Mouse (Mus musculus) induced T-regulatory cell, adult 2 months (primary cell): ENCODE data around the gene Lman2.

Experiments used
- DNase-seq: peaks from one replicate; pipeline ENCODE4 v3.0.0-alpha.2; 2012; ENCODE audit warnings: low read depth

Gene Lman2

GRCm38 (mm10) chr13:55371007-55371681 lies 8.6 kb upstream of the Lman2 start:
- no peak for DNase-seq

GRCm38 (mm10) chr13:55370234-55370633 lies 7.7 kb upstream of the Lman2 start:
- no peak for DNase-seq

GRCm38 (mm10) chr13:55369531-55370114 lies 7.0 kb upstream of the Lman2 start, which contains the start of gene Rgs14:
TSS of gene Rgs14 (plus strand) at chr13:55369732.
- DNase-seq: peak; percentile 87

GRCm38 (mm10) chr13:55368401-55368800 lies 5.8 kb upstream of the Lman2 start:
- peak; percentile 17 for DNase-seq

DNA sequence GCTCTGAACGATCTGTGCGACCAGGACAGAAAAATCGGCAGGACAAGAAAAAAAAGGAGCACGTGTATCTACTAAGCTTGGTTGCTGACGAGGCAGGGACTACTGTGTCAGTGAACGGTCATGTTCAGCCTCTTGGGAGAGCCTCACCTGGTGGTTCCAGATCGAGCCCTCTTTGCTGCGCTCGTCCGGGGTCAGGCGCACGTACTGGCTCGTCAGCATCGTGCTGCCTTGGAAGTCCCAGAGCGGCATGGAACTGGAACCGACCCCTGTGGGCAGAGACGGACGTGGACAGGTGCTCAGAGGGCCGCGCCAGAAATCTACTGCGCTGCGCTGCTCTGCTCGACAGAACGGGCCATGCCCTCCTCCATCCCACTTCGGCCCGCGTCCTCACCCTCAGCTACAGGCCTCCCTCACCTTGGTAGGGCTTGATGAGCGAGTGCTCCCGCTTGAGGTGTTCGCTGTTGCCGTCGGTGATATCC lies 570 bp downstream of the Lman2 start:
- no peak for DNase-seq

GRCm38 (mm10) chr13:55361145-55361544 lies 1.4 kb downstream of the Lman2 start:
- DNase-seq: no peak

GRCm38 (mm10) chr13:55346745-55347144 lies 15.8 kb downstream of the Lman2 start:
- DNase-seq: no peak

- DNase-seq: no peak
Observed at GRCm38 (mm10) chr13:55344286-55344685, 18.3 kb downstream of the Lman2 start.

- no peak for DNase-seq
Observed at GRCm38 (mm10) chr13:55342469-55342868, 20.1 kb downstream of the Lman2 start.

DNA sequence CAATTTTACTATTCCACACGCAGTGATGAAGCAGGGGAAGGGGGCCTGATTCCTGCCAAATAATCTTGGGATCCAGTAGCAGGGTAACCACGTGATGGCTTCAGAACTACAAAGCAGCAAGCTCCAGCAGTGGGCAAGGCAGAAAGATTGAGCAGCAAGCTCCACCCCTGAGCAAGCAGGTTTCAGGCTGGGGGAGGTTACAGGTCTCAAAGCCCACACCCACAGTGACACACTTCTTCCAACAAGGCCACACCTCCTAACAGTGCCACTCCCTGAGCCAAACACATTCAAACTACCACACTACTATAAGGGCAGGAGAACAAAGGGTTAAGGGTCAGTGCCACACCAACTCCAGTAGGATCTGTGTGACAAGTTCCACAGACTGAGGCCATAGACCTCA lies 23.3 kb downstream of the Lman2 start:
- peak; percentile 85 for DNase-seq

GRCm38 (mm10) chr13:55338131-55339054 lies 24.2 kb downstream of the Lman2 start:
- DNase-seq: no peak

- DNase-seq: no peak
Observed at GRCm38 (mm10) chr13:55337341-55337975, 25.1 kb downstream of the Lman2 start.

GRCm38 (mm10) chr13:55335701-55336100 lies 26.9 kb downstream of the Lman2 start:
- no peak for DNase-seq

DNA sequence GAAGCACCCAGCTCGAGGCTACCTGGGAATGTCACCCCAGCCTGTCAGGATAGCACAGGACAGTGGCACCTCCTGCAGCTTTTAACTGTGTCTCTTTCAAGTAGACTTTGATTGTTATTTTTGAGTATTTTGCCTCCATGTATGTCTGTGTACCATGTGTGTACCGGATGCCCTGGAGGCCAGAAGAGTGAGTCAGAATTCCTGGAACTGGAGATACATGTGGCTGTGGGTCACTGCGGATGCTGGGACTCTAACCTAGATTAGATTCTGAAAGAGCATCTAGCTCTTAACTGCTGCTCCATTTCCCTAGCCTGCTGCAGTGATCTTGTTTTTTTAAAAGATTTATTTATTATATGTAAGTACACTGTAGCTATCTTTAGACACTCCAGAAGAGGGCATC lies 30.3 kb downstream of the Lman2 start:
- DNase-seq: no peak

- DNase-seq: no peak
Observed at GRCm38 (mm10) chr13:55330567-55331400, 31.8 kb downstream of the Lman2 start.

- DNase-seq: peak; percentile 95
Observed at GRCm38 (mm10) chr13:55329683-55330566, 32.7 kb downstream of the Lman2 start, which contains the start of gene Mxd3. TSS of gene Mxd3 (minus strand) at chr13:55329823.

DNA sequence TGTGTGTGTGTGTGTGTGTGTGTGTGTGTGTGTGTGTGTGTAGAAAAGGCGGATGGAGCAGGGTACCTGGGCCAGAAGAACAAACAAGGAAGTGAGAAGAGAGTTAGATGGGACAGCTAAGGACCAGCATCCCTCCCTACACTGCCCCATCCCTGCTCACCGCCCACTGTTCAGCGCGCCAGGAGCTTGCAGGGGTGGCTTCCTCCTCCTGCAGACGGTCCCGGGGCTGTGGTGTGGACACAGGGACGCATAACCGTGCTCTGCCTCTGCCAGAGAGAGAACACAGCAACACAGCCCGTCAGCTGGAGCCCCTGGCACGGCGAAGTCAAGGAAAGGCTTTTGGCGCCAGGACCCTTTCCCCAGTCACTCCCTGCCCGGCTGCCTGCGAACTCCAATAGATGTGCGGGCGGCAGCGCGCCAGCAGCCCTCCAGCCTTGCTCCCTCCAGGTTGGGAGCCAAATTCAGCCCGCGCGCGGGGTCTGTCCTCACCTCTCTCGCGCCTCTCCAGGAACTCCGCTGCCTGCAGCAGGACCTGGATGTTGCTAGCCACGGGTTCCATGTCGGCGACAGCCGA lies 33.4 kb downstream of the Lman2 start:
- no peak for DNase-seq

DNA sequence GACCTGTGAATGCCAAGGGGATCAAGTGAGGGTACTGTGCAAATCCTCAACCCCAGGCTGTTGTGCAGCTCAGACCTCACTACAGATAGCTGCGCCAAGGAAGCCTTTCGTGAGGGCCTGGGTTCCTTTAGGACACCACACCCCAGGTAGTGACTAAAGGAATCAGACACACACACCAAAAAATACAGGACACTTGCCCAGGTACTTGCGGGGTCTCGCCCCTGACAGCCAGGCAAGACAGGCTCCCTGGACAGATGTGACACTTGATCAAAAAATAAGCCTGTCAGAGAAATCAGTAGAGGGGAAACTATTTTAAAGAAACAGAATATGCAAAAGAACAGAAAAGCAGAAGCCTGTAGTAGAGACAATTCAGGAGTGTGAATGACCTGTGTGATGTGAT lies 33.9 kb downstream of the Lman2 start:
- peak; percentile 40 for DNase-seq

- DNase-seq: no peak
Observed at GRCm38 (mm10) chr13:55328171-55328570, 34.4 kb downstream of the Lman2 start.

- peak; percentile 97 for DNase-seq
Observed at GRCm38 (mm10) chr13:55327633-55328032, 35.0 kb downstream of the Lman2 start.
